Mouse (Mus musculus): ENCODE results near the gene Sp7. TPM values are rescaled to one million over a fixed set of nuclear protein-coding genes. Genes with fewer than 3 reads are reported as not detected.

Sp7 gene
- polyA plus RNA-seq, 1 experiment, result not detected

- no peak for TF ChIP-seq CTCF (IDR thresholded peaks at IDR 0.05; ENCODE audit: extremely low read depth, insufficient read depth, insufficient read length, insufficient replicate concordance)
- no peak for TF ChIP-seq POLR2A (IDR thresholded peaks at IDR 0.05; ENCODE audit: low read depth, low read length)
- H3K4me3 ChIP-seq (ENCODE audit: extremely low read depth, insufficient read depth, insufficient read length), result no peak overlapping the region; the same call in 1 of the 2 replicates
- no peak for DNase-seq (ENCODE audit: low read depth in 1 of 2, low spot score in 2 of 2)
- 89% methylated on average over 10 of the region's 10 CpGs for WGBS
- H3K36me3 ChIP-seq (ENCODE audit: control insufficient read depth, insufficient read depth, low read length), result no peaks in the 10 kb centered on the region
- no peaks in the 10 kb centered on the region for H3K27me3 ChIP-seq (ENCODE audit: control insufficient read depth, insufficient read depth, low read length)
- peak overlapping the region; percentile 97 for H3K27ac ChIP-seq (ENCODE audit: insufficient read depth, low read length)
- H3K4me1 ChIP-seq (ENCODE audit: control insufficient read depth, insufficient read depth, insufficient read length), result peaks cover 8% of the 10 kb centered on the region; the same call in 1 of the 2 replicates
These were observed 33.6 kb upstream of the Sp7 start for GRCm38 (mm10) chr15:102400476-102401045.

GRCm38 (mm10) chr15:102399229-102400221 lies 32.5 kb upstream of the Sp7 start:
- DNase-seq (ENCODE audit: low read depth in 1 of 2, low spot score in 2 of 2), result peak; percentile 31 to 80
- H3K4me1 ChIP-seq (ENCODE audit: control insufficient read depth, insufficient read depth, insufficient read length), result peaks cover 6% of the 10 kb centered on the region; the same call in 1 of the 2 replicates
- WGBS, result 7% methylated on average over 34 of the region's 34 CpGs
- H3K4me3 ChIP-seq (ENCODE audit: extremely low read depth, insufficient read depth, insufficient read length), result peak overlapping the region; percentile 75
- H3K27ac ChIP-seq (ENCODE audit: insufficient read depth, low read length), result peak overlapping the region; percentile 97
- H3K36me3 ChIP-seq (ENCODE audit: control insufficient read depth, insufficient read depth, low read length), result no peaks in the 10 kb centered on the region
- TF ChIP-seq POLR2A (IDR thresholded peaks at IDR 0.05; ENCODE audit: low read depth, low read length), result peak; percentile 53
- no peak for TF ChIP-seq CTCF (IDR thresholded peaks at IDR 0.05; ENCODE audit: extremely low read depth, insufficient read depth, insufficient read length, insufficient replicate concordance)
- no peaks in the 10 kb centered on the region for H3K27me3 ChIP-seq (ENCODE audit: control insufficient read depth, insufficient read depth, low read length)

- no peak overlapping the region for H3K4me3 ChIP-seq (ENCODE audit: extremely low read depth, insufficient read depth, insufficient read length)
- H3K4me1 ChIP-seq (ENCODE audit: control insufficient read depth, insufficient read depth, insufficient read length), result peaks cover 6% of the 10 kb centered on the region; the same call in 1 of the 2 replicates
- TF ChIP-seq POLR2A (IDR thresholded peaks at IDR 0.05; ENCODE audit: low read depth, low read length), result no peak
- TF ChIP-seq CTCF (IDR thresholded peaks at IDR 0.05; ENCODE audit: extremely low read depth, insufficient read depth, insufficient read length, insufficient replicate concordance), result no peak
- no peak for DNase-seq (ENCODE audit: low read depth in 1 of 2, low spot score in 2 of 2)
- H3K27me3 ChIP-seq (ENCODE audit: control insufficient read depth, insufficient read depth, low read length), result no peaks in the 10 kb centered on the region
- H3K27ac ChIP-seq (ENCODE audit: insufficient read depth, low read length), result no peak overlapping the region
- 61% methylated on average over 5 of the region's 5 CpGs for WGBS
- H3K36me3 ChIP-seq (ENCODE audit: control insufficient read depth, insufficient read depth, low read length), result no peaks in the 10 kb centered on the region
These were observed 31.6 kb upstream of the Sp7 start for GRCm38 (mm10) chr15:102398629-102399028.

GRCm38 (mm10) chr15:102395061-102395460 lies 28.1 kb upstream of the Sp7 start:
- Histone ChIP-seq H3K27ac (ENCODE audit: insufficient read depth, low read length) (no peak overlapping the region), H3K27me3 (ENCODE audit: control insufficient read depth, insufficient read depth, low read length) (no peaks in the 10 kb centered on the region), H3K36me3 (ENCODE audit: control insufficient read depth, insufficient read depth, low read length) (no peaks in the 10 kb centered on the region), H3K4me1 (ENCODE audit: control insufficient read depth, insufficient read depth, insufficient read length) (no peaks in the 10 kb centered on the region; the same call in 1 of the 2 replicates), H3K4me3 (ENCODE audit: extremely low read depth, insufficient read depth, insufficient read length) (no peak overlapping the region)
- TF ChIP-seq POLR2A (IDR thresholded peaks at IDR 0.05; ENCODE audit: low read depth, low read length) (no peak), CTCF (IDR thresholded peaks at IDR 0.05; ENCODE audit: extremely low read depth, insufficient read depth, insufficient read length, insufficient replicate concordance) (no peak)
- 74% methylated on average over 3 of the region's 3 CpGs for WGBS
- no peak for DNase-seq (ENCODE audit: low read depth in 1 of 2, low spot score in 2 of 2)

- Histone ChIP-seq H3K27ac (ENCODE audit: insufficient read depth, low read length) (no peak overlapping the region), H3K27me3 (ENCODE audit: control insufficient read depth, insufficient read depth, low read length) (no peaks in the 10 kb centered on the region), H3K4me1 (ENCODE audit: control insufficient read depth, insufficient read depth, insufficient read length) (no peaks in the 10 kb centered on the region; the same call in 1 of the 2 replicates), H3K4me3 (ENCODE audit: extremely low read depth, insufficient read depth, insufficient read length) (no peak overlapping the region), H3K36me3 (ENCODE audit: control insufficient read depth, insufficient read depth, low read length) (no peaks in the 10 kb centered on the region)
- DNase-seq (ENCODE audit: low read depth in 1 of 2, low spot score in 2 of 2), result peak in 1 of 2 experiments; percentile 34
- no peak for TF ChIP-seq CTCF (IDR thresholded peaks at IDR 0.05; ENCODE audit: extremely low read depth, insufficient read depth, insufficient read length, insufficient replicate concordance)
- no peak for TF ChIP-seq POLR2A (IDR thresholded peaks at IDR 0.05; ENCODE audit: low read depth, low read length)
These were observed 26.6 kb upstream of the Sp7 start for GRCm38 (mm10) chr15:102393584-102394014.

GRCm38 (mm10) chr15:102392520-102392919 lies 25.5 kb upstream of the Sp7 start:
- Histone ChIP-seq H3K27me3 (ENCODE audit: control insufficient read depth, insufficient read depth, low read length) (no peaks in the 10 kb centered on the region), H3K27ac (ENCODE audit: insufficient read depth, low read length) (peak overlapping the region; percentile 38; the same call in 1 of the 2 replicates), H3K4me1 (ENCODE audit: control insufficient read depth, insufficient read depth, insufficient read length) (no peaks in the 10 kb centered on the region; the same call in 1 of the 2 replicates), H3K36me3 (ENCODE audit: control insufficient read depth, insufficient read depth, low read length) (no peaks in the 10 kb centered on the region), H3K4me3 (ENCODE audit: extremely low read depth, insufficient read depth, insufficient read length) (no peak overlapping the region)
- no peak for TF ChIP-seq CTCF (IDR thresholded peaks at IDR 0.05; ENCODE audit: extremely low read depth, insufficient read depth, insufficient read length, insufficient replicate concordance)
- TF ChIP-seq POLR2A (IDR thresholded peaks at IDR 0.05; ENCODE audit: low read depth, low read length), result no peak
- 64% methylated on average over 2 of the region's 2 CpGs for WGBS
- no peak for DNase-seq (ENCODE audit: low read depth in 1 of 2, low spot score in 2 of 2)
